Mouse (Mus musculus) CD8-positive naive resting alpha-beta T cell, adult 2 months (primary cell): ENCODE measurements at regions not wholly inside any gene's neighbourhood (a gene's known extent, or its start where the extent isn't known, plus 50 kb on each side); places are given as distances from the start of the nearest gene placed in this dataset.
A peak's percentile ranks its signal among the peaks of the same experiment; 100 is the strongest.

Experiments used
- DNase-seq, 2 experiments: peaks; one replicate each; pipeline ENCODE4 v3.0.0; 2022; ENCODE audit warnings: low read depth in 2 of 2, low spot score in 2 of 2

DNA sequence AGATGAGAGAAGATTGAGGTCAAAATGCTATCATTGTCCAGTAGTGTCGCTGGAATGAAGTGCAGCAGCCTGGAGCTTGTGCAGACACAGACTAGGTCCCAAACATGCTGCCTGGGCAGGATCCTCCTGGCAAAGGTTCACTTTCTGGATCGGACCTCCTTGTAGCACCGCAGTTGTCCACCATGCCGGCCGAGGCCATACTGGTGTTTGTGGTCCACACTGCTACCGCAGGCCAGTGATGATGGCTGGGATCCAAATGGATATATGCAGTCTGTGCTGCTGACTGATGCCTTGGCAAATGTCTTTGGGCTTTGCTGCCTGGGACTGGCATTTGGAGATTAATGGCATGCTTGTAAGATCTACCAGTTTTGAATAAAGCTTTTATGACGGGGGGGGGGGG lies 174.5 kb upstream of the Tas2r134 start:
- DNase-seq: no peak

DNA sequence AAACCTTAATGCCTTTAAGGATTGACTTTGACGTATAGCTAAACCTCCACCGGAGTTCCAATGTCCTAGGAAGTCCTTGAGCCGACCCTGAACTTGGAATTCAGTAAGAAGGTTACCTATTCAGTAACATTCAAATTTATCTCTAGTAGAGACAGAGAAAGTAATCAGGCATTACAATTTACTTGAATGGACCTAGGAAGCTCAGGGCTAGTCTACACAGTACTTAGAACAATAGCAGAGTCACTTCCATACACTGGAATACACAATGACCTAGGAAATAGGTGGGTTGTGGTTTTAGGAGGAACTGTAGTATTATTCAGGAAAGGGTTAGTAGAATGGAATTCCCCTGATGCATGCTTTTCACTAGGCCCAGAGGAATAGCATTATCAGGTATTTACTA lies 179.2 kb upstream of the Tas2r134 start:
- DNase-seq: no peak

DNA sequence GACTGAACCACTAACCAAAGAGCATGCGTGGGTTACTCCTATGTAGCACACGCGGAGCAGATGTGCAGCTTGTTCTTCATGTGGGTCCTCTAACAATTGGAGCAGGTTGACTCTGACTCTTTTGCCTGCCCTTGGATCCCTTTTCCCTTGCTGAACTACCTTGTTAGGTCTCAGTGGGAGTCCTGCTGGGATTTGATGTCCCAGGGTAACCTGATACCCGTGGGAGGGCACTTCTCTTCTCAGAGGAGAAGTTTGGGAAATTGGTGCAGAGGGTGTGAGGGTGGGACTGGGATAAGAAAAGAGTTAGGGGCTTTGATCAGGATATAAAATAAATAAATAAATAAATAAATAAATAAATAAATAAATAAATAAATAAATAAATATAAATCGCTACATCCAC lies 179.7 kb upstream of the Tas2r134 start:
- no peak for DNase-seq

DNA sequence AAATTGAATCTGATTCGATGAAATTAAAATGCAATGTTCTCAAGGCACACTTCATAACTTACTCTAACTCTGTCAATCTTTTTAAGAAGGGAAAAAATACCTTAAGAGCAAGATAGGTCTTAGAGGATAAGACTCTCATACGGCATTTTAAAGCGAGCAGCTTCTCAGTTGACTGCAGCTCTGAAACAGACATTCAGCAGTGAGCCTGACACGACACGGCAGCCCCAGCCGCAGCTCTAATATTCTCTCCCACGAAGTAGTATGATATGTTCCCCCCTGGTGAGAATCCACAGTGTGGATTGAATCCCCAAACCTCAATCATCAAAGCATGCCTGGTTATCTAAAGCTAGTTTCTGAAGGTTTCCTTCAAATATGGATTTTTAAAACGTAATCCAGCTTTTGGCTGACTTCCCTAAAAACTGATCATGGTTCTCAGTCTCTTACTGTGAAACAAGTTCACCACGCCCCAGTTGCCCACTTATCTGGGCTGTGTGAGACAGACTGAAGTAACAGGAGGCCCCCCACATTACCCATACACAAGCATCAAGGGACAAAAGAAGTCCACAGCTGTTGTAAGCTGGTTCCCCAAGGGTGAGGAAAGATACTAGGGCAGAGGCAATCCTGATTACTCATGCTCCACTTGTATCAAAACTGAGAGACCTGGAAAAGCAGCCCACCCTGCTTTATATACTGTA lies 182.8 kb upstream of the Tas2r134 start:
- DNase-seq: no peak

DNA sequence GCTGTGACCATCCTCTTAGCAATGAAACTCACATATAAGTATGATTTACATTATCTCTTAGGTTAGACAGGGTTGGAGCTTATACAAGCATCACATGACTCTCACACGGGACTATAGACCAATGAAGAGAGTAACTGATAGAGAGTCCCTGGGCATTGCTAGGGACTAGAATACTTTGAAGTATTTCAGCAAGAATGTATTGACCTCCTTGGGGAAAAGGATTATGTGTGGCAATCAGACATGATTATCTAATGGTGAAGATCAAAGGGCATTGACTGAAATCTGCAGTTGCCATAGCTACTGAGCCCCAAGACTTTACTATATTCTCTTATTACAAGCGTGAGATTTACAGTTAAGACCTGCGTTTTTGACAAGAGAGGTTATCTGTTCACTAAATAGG lies 183.4 kb upstream of the Tas2r134 start:
- DNase-seq: no peak

DNA sequence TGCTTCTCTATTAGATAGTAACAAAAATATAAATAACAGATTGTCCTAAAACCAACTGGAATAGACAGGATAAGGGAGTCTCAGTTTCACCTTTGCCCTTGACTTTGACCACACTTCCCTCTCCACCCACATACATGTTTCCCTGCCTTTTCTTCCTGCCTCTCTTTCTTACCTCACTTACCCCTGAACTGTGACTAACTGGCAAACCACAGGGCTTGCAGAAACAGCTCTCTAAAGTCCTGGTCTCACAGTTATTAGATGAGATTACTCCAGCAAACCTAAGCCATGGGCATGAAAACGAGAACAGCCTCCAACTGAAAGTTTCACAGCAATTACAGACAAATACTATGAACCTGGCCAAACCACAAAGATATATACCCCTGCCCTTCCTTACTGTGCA lies 188.3 kb upstream of the Tas2r134 start:
- DNase-seq: no peak

DNA sequence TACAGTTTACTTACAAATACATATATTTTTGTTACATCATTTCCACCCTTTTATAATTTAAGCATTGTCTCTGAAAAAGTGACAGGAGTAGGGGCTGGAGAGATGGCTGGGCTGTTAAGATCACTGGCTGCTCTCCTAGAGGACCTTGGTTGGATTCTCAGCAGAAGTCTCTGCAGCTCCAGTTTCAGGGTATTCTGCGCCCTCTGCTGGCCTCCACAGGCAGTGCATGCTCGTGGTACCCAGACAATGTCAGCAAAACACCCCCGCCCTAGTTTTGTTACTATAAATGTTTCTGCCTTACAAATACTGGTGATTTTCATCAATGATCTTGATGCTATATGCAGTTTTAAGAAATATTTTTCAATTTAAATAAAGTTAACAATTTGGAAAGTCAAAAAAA lies 190.7 kb upstream of the Tas2r134 start:
- DNase-seq: peak; percentile 2 to 13

DNA sequence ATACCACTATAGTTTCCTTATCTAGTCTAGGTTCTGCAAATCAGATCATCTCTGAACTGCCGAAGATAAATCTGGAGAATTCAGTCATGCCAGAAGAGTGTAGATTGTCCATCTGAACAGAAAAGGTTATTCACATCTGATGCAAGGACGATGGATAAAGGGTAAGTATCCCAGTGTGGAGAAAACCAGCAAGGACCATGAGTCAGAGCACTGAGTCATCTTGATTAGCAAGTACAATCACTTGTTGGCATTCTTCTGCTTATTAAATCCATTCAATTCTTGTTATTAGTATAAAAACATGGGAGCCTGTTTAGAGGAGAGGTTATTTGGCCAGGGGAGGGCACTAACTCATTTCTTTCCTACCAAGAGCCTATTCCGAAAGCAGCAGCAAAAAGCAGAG lies 195.7 kb upstream of the Tas2r134 start:
- no peak for DNase-seq

DNA sequence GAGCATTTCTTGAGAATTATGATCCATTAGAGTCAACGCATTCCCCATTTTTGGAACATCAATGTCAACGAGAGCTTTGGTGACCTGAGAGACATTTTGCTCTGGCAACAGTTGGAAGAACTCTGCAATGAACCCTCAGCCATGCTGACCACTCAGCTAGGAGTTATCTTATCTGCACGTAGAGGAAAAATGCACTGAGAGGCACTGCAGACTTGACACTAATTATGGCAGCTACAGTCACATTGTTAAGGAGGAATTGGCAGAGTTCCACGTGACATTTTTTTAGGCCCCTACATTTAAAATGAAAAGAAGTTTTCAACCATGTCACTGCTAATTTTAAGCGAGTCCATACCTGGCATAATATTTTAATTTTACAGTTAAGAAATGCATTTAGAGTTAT lies 197.6 kb upstream of the Tas2r134 start:
- no peak for DNase-seq

DNA sequence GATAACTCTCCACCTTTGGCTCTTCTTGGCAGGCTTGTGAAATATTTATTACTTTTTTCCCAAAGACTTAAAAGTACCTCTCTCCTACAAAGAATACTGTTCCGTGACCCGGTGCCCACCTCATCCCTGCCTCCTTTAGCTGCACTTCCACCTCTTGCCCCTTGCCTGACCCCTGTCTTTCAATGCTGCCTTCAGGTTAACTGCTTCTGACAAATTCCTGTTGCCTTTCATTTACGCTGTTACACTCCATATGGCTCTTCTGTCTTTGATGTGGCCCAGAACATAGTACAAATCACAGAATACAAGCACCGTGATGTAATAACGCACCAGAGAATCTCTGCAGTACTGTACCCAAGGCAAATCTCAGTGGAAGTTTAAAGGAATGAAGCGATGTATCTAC lies 204.9 kb upstream of the Tas2r134 start:
- no peak for DNase-seq

DNA sequence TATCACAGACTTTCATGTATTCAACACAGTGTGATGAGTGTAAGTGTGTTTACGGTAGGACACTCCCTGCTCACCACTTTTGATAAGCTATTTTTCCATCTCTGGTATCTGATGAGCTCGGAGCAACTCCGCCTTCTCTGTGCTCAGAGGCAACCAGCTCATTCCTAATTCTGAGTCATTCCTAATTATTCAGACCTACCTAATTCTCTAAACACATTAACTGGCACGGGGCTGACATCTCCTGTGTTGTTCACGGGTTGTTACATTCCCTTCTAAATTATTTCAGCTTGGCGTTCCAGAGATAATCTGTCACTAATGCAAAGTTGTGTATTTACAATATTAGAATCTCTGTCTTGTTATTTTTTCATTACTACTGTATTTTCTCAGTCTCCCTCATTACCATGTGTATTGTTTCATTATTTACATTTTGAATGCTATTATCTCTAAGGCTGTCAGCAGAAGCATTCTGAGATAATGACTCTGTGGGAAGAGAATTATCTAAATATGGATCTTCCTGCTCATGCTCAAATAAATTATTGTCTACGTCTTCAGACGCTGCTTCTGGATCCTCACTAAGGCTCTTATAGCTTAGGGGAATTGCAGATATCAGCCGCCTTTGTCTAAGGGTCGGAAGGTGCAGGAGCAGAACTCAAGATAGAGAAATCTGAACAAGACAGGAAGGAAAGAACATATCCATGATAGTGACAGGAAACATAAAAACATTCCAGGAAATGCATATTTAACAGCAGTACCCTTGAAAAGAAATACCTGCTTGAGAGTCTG lies 209.2 kb upstream of the Tas2r134 start:
- DNase-seq: no peak

DNA sequence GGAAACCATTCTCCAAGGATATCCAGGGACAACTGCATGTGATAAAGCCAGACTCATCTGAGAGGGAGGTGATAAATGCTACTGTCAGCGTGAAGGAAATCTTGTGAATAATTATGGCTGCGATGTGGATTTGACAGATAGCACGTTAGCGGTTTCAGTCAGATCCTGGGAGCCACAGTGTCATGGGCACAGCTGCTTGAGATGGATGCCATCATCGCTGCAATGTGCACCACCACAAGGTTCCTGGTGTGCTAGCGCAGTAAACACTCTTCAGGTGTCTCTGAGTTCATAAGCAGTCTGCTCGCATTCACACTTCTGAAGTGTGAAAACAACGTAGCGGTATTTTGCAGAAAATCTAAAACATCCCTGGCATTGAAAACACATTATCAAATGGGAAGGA lies 238.9 kb upstream of the Tas2r134 start:
- no peak for DNase-seq

DNA sequence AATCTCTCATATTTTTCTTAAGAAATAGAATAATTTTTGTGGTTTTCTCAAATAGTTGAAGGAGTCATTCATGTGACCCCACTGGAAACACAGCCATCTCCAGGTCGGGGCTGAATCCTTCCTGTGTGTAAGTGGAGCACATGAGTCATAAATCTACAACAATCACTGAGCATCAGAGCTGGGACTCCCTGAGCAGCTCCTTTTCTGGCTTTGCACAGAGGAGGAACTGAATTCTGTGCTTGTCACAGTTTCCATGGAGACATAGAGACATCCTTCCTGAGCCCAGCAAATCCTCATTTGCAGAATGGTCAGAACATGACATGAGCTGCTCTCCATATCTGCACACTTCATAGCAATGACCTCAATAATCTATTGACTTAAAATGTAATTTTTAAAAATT lies 238.2 kb upstream of the Rnd3 start:
- DNase-seq: no peak

DNA sequence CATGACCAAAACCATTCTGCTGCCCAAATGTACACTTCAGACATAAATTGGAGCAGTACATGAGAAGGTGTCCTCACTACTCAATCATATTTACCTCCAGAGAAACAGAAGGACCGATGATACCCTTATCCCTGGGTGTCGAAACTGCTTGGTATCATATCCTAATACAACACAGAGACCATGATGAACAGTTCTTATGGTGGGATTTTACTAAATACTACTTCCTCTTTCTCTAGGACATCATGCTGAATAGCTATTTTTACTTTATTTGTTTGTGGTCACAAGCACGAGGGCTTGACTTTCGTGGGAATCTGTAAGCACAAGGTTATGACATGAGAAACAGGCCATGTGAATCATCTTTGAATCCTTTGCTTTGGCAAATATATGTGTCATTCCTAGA lies 227.7 kb upstream of the Rnd3 start:
- no peak for DNase-seq

DNA sequence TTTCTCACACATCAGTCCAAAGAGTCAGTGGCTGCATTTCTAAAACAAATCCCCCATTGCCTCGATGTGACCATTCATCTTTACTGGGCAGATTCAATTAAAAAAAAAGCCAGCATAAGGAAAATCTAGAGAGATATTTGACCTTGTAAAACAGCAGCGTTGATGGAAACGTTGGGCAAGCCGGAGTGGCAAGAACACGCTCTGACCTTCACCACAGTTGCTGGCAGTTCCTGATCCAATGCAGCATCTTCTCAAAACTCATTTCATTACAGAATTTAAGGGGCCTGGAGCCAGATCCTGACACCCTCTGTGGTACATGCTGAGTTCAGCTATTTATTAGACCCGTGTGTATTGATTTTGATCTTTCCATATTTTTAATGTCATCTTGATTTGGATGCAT lies 225.7 kb upstream of the Rnd3 start:
- no peak for DNase-seq

DNA sequence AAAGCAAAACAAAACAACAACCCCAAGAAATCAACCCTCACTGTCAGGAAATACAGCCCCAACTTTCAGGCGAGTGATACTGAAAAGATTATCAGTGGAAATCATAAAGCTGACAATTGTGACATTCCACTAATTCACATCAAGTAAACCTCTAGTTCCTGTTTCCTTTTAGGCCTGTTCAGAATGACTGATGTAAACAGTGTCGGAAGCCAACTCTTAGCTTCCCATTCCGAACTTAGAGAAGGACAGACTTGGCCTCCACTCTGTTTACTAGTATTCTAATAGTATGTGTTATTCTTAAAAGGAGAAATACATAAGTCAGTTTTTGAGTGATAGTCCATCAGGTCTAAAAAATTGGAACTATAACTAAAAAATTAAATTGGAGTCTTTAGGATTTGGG lies 223.9 kb upstream of the Rnd3 start:
- DNase-seq: no peak

DNA sequence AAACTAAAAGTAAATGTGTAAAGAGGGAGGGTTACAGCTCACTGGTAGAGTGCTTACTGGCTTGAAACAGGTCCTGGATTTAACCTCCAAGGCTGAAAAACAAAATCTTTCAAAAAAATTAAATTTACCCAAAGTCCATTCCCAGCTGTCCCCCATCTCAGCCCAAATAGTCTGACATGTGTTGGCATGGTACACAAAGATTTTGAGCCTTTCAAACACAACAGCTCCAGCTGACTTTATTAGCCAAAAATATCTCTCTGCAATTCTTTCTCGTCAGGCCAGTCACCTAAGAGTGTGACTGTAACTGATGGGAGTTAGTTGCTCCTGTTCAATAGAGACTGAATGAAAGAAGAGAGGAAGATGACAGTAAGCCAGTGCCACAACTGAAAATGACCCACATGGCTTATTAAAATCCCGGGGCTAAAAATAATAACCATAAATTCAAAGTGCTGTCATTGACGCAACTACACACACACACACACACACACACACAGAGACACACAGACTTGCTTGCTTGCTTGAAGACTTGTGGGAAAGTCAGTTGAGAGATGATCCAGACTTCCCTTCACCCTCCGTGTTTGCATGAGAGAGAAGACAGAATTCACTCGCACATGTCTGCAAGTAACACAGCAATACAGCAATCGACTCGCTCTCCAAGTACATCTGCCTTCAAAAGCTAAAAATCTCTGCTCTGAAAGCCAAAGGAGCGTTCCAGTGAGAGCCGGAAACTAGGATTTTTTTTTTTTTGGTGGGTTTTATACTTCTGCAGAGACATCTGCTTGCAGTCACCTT lies 214.1 kb upstream of the Rnd3 start:
- DNase-seq: no peak

DNA sequence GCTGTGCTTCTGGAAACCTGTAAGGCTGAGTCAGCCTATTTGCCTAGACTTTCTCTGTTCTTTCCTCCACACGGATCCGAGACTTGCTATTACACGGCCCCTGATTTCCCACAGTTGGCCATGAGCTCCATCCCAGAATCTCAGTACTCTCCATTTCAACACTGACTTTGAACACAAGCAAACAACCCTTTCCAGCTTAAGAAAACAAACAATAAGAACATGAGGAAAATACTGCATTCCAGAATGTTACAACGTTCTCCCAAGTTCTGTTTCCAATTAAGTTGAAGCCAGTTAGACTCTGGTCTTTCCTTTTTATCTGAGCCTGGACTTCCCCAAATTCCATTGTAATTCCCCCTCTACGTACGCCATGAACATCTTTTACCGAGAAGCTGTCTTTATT lies 206.4 kb upstream of the Rnd3 start:
- no peak for DNase-seq

DNA sequence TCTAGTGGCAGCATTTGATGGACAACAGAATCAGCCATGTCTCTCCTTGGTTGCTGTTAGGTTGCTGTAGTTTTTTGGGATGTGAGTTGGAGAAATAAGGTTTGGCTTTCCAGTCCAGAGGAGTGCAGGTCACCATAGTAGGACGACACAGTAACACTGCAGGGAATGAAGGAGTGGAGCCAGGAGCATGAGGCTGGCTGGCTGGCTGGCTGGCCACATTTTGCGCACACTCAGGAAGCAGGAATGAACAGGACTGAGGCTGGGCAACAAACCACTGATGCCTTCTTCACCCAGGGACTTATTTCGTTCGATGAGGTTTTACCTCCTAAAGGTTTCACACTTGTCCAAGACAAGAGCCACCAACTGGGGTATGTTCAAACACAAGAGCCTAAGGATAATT lies 205.9 kb upstream of the Rnd3 start:
- DNase-seq: no peak

DNA sequence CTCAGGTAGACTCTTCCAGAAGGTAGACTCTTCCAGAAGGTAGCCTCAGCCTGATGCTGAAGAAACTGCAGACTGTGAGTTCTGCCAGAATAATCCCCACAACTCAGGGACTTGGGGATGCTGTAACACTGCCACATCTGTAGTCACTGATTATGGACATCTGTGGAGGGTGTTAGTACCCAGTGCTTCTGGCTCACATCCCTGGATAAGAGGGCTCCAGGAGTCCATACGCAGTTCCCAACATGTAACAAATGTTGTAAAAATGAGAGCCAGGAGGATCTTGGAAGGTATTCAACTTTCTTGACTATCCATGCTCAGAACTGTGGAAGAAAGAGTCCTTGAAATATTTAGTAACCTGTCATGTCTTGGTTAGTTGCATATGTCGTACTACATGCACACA lies 200.7 kb upstream of the Rnd3 start:
- no peak for DNase-seq

DNA sequence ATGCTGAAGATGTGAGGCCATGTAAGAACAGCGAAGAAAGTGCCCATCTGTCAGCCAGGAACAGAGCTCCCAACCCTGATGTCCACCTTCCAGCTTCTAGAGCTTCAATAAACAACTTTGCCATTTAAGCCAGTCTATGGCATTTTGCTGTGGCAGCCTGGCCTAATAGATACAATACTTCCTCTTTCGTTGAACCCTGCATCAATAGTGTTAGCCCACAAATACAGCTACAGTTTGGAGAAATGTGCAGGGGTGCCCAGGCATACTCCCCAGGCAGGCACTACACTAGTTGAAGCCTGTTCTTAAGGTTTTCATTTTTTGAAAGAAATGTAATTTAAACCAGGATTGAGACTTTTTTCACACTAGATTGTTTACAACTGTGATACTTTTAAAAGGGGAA lies 199.9 kb upstream of the Rnd3 start:
- no peak for DNase-seq

DNA sequence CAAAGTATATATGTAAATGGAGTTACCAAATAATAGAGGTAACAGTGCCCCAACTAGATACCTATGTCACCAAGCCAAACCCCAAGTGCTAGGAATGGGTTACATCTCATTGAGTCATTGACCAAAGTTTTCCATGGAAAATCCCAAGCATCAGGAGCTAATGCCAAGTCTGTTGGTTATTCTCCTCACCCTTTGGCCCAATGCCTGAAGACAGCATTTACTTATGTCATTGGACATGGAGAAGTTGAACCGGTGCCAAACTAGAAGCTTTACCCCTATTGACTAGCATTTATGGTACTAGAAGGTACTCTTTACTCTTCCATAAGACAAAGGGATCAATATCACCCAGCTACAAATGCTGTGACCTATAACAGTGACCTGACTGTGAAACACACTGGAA lies 198.2 kb upstream of the Rnd3 start:
- DNase-seq: no peak
